Comparison of ENCODE assay signal across 8 mouse cellular contexts in genomic region chr5:36696504-36697300, GRCm38 (mm10). TPM values are rescaled to one million over a fixed set of nuclear protein-coding genes. Genes with fewer than 3 reads are reported as not detected.
DNase-seq lines count a peak whose midpoint lies in the region; ATAC-seq and TF ChIP-seq lines count a peak whose summit lies in the region.

No protein-coding gene starts in this region.

- DNase-seq in cerebellum, adult 9-10 months: peak; percentile 67
- no peak for DNase-seq in cerebellum, adult 8-10 months
- DNase-seq in kidney, adult 8-10 months: peak; percentile 82 to 86
- DNase-seq in midbrain, embryonic 14.5 days: peak; percentile 34
- DNase-seq in c-Kit-positive CD71-positive TER-119-positive erythroid progenitor cells, embryonic 14.5 days (ENCODE audit: low spot score): no peak
- DNase-seq in ovary, postnatal 36 days (ENCODE audit: low spot score): no peak

- WGBS in forebrain, embryonic 15.5 days: 82% methylated on average over 11 of the region's 11 CpGs
- 83% methylated on average over 11 of the region's 11 CpGs for WGBS in midbrain, embryonic 14.5 days

- no peaks in the 10 kb centered on the region for H3K36me3 ChIP-seq in ES-Bruce4 (ENCODE audit: control insufficient read depth, insufficient read depth, low read length, poor library complexity, severe bottlenecking)
- H3K36me3 ChIP-seq in forebrain, embryonic 15.5 days: no peaks in the 10 kb centered on the region
- no peaks in the 10 kb centered on the region for H3K36me3 ChIP-seq in midbrain, embryonic 14.5 days (ENCODE audit: control insufficient read depth, insufficient read depth, low read length)

- no peaks in the 10 kb centered on the region for H3K27me3 ChIP-seq in ES-Bruce4 (ENCODE audit: control insufficient read depth, insufficient read depth, low read length, poor library complexity, severe bottlenecking)
- H3K27me3 ChIP-seq in forebrain, embryonic 15.5 days: no peaks in the 10 kb centered on the region
- H3K27me3 ChIP-seq in midbrain, embryonic 14.5 days (ENCODE audit: control insufficient read depth, insufficient read depth, low read length): no peaks in the 10 kb centered on the region

- H3K9me3 ChIP-seq in ES-Bruce4 (replicated peaks; ENCODE audit: control insufficient read depth, insufficient read depth, low read length, poor library complexity, severe bottlenecking): no peaks in the 10 kb centered on the region
- H3K9me3 ChIP-seq in forebrain, embryonic 15.5 days: no peaks in the 10 kb centered on the region
- H3K9me3 ChIP-seq in midbrain, embryonic 14.5 days (ENCODE audit: control insufficient read depth, low read length): no peaks in the 10 kb centered on the region

- peaks cover 1% of the 10 kb centered on the region for H3K4me1 ChIP-seq in ES-Bruce4 (ENCODE audit: control insufficient read depth, insufficient read depth, low read length)
- peaks cover 32% of the 10 kb centered on the region for H3K4me1 ChIP-seq in forebrain, embryonic 15.5 days
- peaks cover 11% of the 10 kb centered on the region for H3K4me1 ChIP-seq in midbrain, embryonic 14.5 days (ENCODE audit: control insufficient read depth, insufficient read depth, low read length)

- H3K27ac ChIP-seq in ES-Bruce4 (ENCODE audit: insufficient read depth, low read length): no peak overlapping the region
- H3K27ac ChIP-seq in forebrain, embryonic 15.5 days (replicated peaks): peak overlapping the region; percentile 92; the same call in 1 of the 2 replicates
- no peak overlapping the region for H3K27ac ChIP-seq in midbrain, embryonic 14.5 days (replicated peaks; ENCODE audit: low read depth, low read length)

- H3K9ac ChIP-seq in ES-Bruce4 (ENCODE audit: low read depth, poor library complexity, severe bottlenecking): peak overlapping the region; percentile 87
- peak overlapping the region; percentile 88; the same call in 1 of the 2 replicates for H3K9ac ChIP-seq in forebrain, embryonic 15.5 days (replicated peaks)
- no peak overlapping the region for H3K9ac ChIP-seq in midbrain, embryonic 14.5 days (replicated peaks; ENCODE audit: low read length)

- no peak for TF ChIP-seq CTCF in ES-Bruce4 (IDR thresholded peaks at IDR 0.05; ENCODE audit: low read depth, low read length)

- peak overlapping the region; percentile 96; the same call in 1 of the 2 replicates for H3K4me2 ChIP-seq in forebrain, embryonic 15.5 days (replicated peaks)
- H3K4me2 ChIP-seq in midbrain, embryonic 14.5 days (ENCODE audit: low read length): peak overlapping the region; percentile 82

- no peak for ATAC-seq in forebrain, embryonic 15.5 days (replicated peaks)
- ATAC-seq in midbrain, embryonic 14.5 days (ENCODE audit: low FRiP score, low TSS enrichment): no peak

- no peak overlapping the region for H3K4me3 ChIP-seq in ES-Bruce4 (ENCODE audit: low read depth, low read length)
- peak overlapping the region; percentile 92 for H3K4me3 ChIP-seq in forebrain, embryonic 15.5 days
- H3K4me3 ChIP-seq in midbrain, embryonic 14.5 days (replicated peaks; ENCODE audit: low read depth, low read length): peak overlapping the region; percentile 78; the same call in 1 of the 2 replicates

- no peak for TF ChIP-seq POLR2A in ES-Bruce4 (IDR thresholded peaks at IDR 0.05; ENCODE audit: insufficient read depth, low read length)

- no peak for TF ChIP-seq EP300 in ES-Bruce4 (IDR thresholded peaks at IDR 0.05; ENCODE audit: insufficient read depth, low read depth, low read length)

RNA-seq across cellular contexts. Expression of gene D5Ertd579e, which starts 0.9 kb away (rescaled TPM):
- 44.1 and 44.8 TPM in 2 replicates for polyA plus RNA-seq in ES-Bruce4 (2011; ENCODE audit: insufficient read depth, insufficient read length, low read depth, missing spikeins)
- polyA plus RNA-seq in forebrain, embryonic 15.5 days (2015; fragmentation: Nextera tagmentation; extraction: Ambion mirVana): 34.5 and 35.1 TPM in 2 replicates
- 38.8 and 53.7 TPM in 2 replicates for polyA plus RNA-seq in midbrain, embryonic 14.5 days (2014; fragmentation: Nextera tagmentation; extraction: Ambion mirVana)

RNA-seq across cellular contexts. Expression of gene Bloc1s4, which starts 51.7 kb away (rescaled TPM):
- polyA plus RNA-seq in ES-Bruce4 (2011; ENCODE audit: insufficient read depth, insufficient read length, low read depth, missing spikeins): 8.6 and 9.7 TPM in 2 replicates
- 30.4 and 32.6 TPM in 2 replicates for polyA plus RNA-seq in forebrain, embryonic 15.5 days (2015; fragmentation: Nextera tagmentation; extraction: Ambion mirVana)
- polyA plus RNA-seq in midbrain, embryonic 14.5 days (2014; fragmentation: Nextera tagmentation; extraction: Ambion mirVana): 28.6 and 28.8 TPM in 2 replicates

Comparison
In these comparisons a context has a peak if more than half of its experiments do, and no peak if none do; other contexts are left out.
1. DNase-seq: peak in cerebellum, adult 9-10 months (single experiment), kidney, adult 8-10 months (2 of 2) and midbrain, embryonic 14.5 days (single experiment); none in cerebellum, adult 8-10 months (single experiment), c-Kit-positive CD71-positive TER-119-positive erythroid progenitor cells, embryonic 14.5 days (single experiment) and ovary, postnatal 36 days (single experiment).